Mouse (Mus musculus): ENCODE measurements around the gene Fam136a. TPM values are rescaled to one million over a fixed set of nuclear protein-coding genes. Genes with fewer than 3 reads are reported as not detected.
"Not testable (repeated sequence)": the region's sequence is repeated elsewhere in the genome, so short reads cannot be mapped to it uniquely, and the experiment has no call there.

Fam136a gene
- 10 to 100 TPM; 25.2 to 29.7 TPM for total RNA-seq (2021)

DNA sequence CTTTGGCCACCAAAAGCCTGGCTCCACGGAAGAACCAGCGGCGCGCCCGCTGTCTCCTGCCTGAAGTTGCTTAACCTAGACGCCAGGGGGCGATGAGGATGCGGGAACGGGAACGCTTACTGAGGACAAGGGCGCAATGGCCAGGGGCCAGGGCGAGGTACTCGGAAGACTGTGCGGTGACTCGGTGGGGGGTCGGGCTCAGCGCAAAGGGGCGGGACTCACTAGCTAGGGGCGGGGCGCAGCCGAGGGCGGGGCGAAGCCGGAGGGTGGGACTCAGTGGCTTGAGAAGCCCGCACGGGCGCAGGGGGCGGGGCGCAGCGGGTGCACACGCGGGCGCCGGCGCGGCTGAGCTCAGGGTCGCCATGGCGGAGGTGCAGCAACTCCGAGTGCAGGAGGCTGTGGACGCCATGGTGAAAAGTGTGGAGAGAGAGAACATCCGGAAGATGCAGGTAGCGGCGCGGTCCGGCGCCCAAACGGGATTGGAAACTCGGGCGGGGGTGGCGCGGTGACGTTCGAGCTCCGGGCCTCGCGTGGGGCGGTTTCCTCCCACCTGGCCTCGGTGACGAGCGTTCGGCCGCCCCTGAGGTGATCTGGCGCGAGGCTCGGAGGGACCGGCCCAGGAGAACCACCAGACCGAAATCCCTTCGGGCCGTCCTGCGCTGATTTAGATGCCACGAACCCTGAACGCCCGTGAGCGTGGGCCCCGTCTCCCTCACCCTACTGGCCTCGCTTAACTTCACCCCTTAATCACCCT lies at the start of gene Fam136a:
Fam136a (plus strand) TSS at position 276 of the 754 bp plus-strand sequence.
- DNase-seq (ENCODE audit: low spot score), result peak; percentile 86
- intact Hi-C loops (cut with DNase I), result loop anchor here (2.0 to 10.0 kb wide), 4 partner anchors 37 to 431 kb away; partner anchors contain the start of gene Add2

DNA sequence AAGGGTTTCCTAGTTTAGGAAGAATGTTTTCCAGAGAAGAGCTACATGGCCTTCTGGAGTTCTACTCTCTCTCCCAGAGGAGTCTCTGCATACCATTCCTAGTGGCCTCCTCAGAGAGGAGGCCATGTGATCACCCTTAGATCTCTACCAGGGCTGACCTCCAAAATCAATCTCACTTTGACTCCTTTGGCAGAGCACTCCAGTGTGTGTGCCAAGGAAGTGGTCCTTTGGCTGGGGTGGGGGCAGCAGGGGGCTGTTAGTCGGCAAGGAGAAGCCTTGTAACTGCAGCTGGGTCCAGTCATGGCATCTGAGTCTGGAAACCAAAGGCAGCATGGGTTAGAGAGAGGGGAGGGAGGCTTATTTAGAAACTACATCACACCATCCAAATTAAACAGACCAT lies 48.4 kb upstream of the Fam136a start:
- DNase-seq (ENCODE audit: low spot score), result no peak
- intact Hi-C loops (cut with DNase I), result no loop called here

DNA sequence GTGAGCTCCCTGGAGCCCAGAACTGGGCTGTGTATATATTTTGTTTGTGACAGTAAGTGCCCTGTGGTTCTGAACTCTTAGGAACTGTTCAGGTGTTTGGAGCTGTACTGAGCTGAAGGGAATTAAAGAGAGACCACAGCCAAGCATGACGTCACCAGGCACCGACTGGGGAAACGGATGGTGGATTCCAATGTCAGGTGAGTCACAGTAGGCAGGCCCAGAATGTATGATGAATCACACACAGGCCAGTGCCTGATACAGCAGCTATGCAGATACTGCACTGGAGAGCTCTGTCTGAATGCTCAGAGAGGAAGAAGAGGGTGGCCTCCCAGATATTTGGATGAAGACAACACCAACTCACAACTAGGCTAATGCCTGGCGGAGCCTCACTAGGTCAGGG lies 46.6 kb upstream of the Fam136a start:
- no peak for DNase-seq (ENCODE audit: low spot score)
- intact Hi-C loops (cut with DNase I), result no loop called here

DNA sequence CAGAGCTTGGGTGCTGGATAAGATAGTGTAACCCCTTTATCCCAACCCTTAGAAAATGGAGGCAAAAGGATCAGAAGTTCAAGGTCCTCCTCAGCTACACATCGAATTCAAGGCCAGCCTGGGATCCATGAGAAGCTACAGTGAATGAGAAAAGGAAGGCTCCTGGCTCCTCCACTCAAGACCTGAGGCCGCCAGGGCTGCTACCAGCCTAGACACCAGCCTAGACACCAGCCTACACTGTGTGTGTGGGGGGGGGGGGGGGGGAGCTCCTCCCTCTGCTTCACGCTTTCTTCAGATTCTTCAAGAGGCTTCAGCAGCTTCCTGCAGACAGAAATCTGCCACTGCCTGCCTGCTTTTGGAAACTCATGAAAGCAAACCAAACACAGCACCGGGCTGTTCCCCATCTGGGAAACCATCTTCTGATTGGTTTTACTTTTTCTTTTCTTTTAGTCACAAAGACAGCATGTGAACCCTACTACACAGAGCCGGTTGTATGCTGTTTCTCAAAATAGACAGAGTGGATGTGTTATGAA lies 43.3 kb upstream of the Fam136a start:
- intact Hi-C loops (cut with DNase I), result no loop called here
- DNase-seq (ENCODE audit: low spot score), result no peak

DNA sequence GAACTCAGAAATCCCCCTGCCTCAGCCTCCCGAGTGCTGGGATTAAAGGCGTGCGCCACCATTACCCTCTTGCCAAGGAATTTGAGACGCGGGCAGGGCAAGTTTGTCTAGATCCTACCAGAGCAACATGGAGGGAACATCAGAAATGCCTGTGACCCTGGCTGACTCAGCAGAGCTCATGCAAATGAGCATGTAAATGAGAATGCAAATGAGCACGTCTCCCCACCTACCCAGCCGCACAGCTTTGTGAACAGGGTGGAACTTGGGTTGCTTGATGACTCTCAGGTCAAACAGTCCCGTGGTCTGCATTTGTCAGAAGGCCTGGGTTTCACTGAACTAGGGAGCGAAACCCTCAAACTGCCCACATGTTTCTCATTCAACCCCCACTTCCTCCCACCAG lies 42.5 kb upstream of the Fam136a start:
- intact Hi-C loops (cut with DNase I), result no loop called here
- no peak for DNase-seq (ENCODE audit: low spot score)

DNA sequence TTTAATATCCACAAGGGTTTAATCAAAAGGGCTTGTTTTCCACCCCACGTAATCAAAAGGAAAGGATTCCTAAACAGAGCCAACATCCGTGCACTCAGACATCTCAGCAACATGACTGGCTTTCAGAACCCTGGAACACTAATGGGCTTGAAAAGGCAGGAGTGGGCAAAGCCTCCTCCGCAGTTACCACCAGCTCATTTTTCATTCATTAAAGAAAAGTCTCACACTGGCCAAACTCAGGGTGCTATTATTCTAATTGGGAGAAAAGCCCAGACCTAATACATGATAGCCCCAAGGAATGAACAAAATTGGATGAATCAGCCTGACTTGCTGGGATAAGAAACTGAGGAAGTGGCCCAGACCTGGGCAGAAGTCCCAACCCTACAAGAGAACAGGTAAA lies 41.0 kb upstream of the Fam136a start:
- intact Hi-C loops (cut with DNase I), result no loop called here
- DNase-seq (ENCODE audit: low spot score), result no peak

DNA sequence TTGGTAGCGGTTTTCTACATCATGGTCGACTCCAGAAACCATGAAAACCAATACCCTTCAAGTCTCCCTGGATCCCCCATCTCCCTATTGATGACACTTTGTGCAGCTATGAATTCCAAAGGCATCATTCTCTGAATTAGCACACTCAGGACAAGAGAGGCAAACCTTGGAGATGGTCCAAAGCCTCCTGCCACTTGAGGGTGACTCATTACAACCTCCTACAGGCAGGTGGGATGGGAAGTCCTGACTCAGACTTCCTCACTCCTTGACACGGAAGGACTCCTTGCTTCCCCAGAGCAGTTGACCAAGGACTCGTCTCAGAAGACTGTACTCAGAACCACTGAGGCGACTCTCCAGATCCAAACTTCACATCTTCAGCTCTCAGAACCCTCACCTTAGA lies 39.8 kb upstream of the Fam136a start:
- no peak for DNase-seq (ENCODE audit: low spot score)
- intact Hi-C loops (cut with DNase I), result no loop called here

DNA sequence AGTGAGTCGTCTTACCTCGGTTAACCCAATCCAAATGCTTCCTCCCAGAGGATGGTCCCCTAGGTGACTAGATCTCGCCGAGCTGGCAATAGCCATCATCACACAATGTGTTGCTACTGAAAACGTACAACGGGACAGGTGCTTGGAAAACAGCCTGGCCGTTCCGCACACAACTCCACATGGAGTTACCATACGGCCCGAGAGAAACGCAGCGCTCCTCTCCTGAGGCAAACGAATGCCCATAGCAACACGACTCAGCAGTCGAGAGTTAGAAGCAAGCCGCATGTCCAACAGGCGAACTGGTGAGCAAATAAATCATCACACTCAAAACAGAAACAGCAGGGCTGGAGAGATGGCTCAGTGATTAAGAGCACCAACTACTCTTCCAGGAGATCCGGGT lies 38.6 kb upstream of the Fam136a start:
- no peak for DNase-seq (ENCODE audit: low spot score)
- intact Hi-C loops (cut with DNase I), result no loop called here

DNA sequence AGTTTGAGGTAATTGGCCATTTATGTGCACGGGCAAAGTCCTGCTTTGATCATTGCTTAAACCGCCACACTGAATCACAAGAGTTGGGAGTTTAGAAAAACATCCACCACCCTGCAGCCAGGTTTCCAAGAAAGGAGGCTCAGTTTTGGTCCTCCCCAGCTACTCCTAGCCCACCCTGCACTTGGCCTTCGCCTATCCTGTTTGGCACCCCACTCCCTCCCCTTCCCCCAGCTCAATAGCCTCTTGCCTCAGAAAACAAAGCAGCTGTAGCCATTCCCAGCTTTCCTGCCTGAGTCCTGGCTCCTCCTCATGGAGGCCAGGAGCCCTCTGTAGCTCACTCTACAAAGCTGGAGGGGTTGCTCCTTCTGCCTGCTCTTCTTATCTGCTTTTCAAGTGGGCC lies 37.1 kb upstream of the Fam136a start:
- intact Hi-C loops (cut with DNase I), result no loop called here
- DNase-seq (ENCODE audit: low spot score), result no peak

DNA sequence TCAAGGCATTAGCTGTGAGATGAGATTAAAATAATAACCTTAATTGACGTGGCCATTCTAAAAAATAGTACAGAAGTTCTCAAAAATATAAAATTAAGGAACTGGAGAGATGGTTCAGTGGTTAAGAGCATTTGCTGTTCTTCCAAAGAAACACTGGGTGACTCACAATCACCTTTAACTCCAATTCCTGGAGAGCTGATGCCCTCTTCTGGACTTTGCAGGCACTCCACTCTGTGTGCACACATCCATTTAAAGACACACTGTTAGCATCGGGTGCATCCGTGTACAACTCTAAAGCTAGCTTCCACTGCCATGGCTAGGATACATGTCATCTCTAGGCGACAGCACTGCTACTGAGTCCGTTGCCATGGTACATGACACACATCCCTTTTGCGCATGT lies 35.5 kb upstream of the Fam136a start:
- no peak for DNase-seq (ENCODE audit: low spot score)
- intact Hi-C loops (cut with DNase I), result no loop called here

DNA sequence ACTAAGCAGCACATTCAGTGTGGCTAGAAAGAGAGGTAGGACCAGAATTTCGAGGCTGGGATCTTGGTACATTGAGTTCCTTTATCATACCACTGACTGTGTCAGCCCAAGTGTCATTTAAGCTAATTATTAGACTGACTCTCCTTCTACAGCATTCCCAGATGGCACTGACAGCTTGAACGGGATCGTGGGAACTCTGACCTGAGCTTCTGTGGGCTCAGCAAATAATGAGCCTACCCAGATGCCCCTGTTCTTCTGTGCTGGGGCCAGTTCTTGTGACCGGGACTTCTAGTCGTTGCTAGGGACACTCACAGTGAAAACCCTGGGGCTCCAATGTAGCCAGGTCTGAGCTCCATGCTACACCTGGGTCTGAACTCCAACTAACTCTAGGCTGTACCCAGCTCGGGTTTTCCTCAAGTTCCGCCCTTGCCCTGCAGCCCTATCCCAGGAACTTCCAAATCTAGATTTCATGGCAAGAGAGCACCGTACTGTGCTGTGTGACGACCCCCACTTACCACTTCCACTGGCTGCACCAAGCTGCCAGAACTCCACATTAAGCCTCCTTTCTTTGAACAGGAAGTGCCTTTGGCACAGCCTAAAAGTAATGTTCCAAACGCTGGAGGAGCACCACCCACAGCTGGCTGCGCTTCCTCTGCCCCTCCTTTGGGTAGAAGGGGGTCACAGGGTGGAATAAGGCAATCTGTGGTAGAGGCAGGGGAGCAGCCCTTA lies 30.2 kb upstream of the Fam136a start:
- intact Hi-C loops (cut with DNase I), result no loop called here
- no peak for DNase-seq (ENCODE audit: low spot score)

DNA sequence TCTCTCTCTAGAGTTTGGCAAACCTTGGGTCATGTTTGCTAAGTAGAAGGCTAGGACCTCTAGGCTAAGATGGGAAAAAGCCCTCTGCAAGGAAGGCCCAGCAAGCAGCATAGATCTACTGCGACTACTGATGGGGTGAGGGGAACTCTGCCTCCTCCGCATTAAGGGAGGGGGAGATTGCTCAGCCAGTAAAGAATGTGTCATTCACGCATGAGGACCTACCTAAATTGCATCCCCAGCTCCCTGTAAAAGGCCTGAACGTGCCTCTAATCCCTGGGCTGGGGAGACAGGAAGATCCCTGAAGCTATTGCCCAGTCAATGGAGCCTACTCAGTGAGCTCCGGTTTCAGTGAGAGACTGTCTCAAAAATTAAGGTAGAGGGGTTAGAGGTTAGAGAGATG lies 29.6 kb upstream of the Fam136a start:
- intact Hi-C loops (cut with DNase I), result no loop called here
- DNase-seq (ENCODE audit: low spot score), result no peak

DNA sequence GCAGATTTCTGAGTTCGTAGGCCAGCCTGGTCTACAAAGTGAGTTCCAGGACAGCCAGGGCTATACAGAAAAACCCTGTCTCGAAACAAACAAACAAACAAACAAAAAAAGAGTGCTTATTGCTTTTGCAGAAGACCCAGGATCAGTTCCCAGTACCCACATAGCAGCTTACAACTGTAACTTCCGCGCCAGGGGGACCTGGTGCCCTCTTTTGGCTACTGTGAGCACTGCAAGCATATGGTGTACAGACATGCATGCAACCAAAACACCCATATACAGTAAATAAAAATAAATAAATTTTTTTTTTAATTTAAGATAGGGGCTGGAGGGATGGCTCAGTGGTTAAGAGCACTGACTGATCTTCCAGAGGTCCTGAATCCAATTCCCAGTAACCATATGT lies 29.1 kb upstream of the Fam136a start:
- DNase-seq (ENCODE audit: low spot score); intact Hi-C loops (cut with DNase I): not testable (repeated sequence)

DNA sequence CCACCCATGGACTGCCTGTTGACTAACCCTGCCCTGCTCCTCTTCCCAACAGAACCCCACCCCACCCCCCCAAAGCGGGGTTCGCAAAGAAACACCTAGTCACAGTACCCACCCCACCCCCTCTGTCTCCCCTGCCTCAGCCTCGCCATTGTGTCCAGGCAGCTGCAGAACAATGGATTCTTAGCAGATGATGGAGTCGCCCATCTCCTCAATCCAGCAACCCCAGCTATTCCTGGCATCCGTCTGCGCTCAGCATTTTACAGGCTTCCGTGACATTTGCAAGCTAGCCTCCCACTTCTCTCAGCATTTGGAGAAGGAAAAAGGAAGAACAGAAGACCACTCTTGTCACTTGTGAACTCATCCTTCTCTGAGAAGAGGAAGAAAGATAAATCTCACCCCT lies 21.8 kb upstream of the Fam136a start:
- intact Hi-C loops (cut with DNase I), result no loop called here

DNA sequence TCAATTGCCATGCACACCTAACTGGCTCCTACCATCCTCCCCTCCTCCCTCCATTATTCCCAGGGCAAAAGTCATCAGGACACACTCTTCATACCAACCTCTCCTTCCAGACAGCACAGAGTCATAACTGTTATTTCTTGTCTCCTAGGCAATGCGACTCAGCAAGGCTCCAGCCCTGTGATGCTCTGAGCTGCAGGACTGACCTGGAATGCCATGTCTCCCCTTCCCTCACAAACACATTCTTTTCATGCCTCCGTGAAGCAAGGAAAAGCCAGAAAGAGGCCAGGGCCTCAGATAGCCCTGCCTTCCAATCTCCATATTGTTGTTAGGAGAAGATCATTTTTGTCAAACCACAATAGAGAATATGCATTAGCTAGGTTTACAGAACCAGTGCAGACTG lies 19.4 kb upstream of the Fam136a start:
- intact Hi-C loops (cut with DNase I), result no loop called here
- no peak for DNase-seq (ENCODE audit: low spot score)

More for the DNA sequence above, 21.8 kb upstream of the Fam136a start:
- no peak for DNase-seq (ENCODE audit: low spot score)

DNA sequence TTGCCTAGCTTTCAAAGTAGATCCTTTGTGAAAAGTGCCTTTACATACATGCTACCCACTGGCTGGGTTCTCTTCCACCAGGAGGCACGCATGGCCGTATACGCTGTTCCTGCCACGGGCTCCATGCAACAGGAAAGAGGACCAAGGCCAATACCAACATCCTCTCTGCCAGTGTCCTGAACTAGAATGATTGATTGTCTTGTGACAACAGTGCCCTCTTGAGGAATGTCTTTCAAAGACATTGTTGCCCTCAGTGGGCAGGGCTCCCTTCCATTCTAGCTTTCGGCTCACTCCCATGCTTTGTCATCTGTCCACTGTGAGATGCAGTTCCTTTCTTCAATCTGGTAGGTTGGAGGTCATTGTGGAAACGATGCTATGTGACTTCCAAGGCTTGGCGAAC lies 16.2 kb upstream of the Fam136a start:
- DNase-seq (ENCODE audit: low spot score), result no peak
- intact Hi-C loops (cut with DNase I), result no loop called here

DNA sequence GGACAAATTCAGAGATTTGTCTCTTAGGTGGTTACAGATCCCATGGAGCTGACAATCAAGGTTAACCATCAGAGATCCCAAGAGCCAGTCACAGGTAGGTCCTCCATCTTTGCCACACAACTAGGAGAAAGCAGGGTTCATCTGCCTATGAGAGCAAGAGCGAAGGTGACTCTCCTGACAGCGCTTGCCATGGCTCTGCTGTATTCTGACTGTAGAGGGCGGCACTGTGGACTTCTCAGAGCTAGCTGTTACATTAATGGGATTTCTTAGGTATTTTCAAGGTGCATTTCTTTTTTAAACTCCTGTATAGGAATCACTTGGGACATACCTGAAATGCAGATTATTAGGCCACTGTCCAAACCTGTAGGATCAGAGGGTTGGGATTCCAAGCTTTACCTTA lies 10.5 kb upstream of the Fam136a start:
- DNase-seq (ENCODE audit: low spot score), result no peak
- intact Hi-C loops (cut with DNase I), result no loop called here

DNA sequence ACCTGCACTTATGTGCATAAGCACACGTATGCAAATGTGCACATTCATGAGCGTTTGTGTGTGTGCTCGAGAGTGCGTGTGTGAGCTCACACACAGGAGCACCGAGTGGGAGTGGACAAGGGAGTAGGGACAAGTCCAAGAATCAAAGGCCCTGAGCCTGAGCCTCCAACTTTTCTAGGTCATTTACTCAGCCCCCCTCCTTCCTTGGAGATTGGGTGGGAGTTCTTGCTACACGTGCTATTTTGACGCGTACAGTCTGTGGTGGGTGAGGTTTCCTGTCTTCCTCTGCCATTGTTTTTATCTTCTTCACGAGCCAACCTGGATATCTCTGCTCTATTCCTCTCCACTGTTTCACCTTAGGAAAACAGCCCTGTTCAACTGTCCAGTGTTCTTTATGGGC lies 8.5 kb upstream of the Fam136a start:
- no peak for DNase-seq (ENCODE audit: low spot score)
- intact Hi-C loops (cut with DNase I), result no loop called here

DNA sequence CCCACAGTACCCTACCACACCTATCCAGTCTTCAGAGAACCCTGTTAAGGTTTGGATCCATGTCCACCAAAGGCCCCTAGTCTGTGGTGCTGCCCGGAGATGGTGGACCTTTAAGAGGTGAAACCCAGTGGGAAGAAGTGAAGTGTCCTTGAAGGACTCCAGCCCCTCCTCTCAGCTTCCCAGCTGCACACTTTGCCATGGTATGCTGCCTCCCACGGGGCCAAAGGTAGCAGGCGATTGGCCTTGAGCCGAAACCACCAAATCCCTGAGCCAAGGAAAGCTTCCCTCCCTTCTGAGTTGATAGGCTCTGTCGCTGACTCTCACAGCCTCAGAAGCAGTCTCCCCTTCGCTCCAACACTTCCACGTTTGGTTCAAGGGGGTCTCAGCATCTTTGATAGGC lies 4.8 kb upstream of the Fam136a start:
- no peak for DNase-seq (ENCODE audit: low spot score)
- intact Hi-C loops (cut with DNase I), result loop anchor here (5.0 to 10.0 kb wide), 4 partner anchors 168 to 426 kb away; partner anchors contain the start of gene Add2

DNA sequence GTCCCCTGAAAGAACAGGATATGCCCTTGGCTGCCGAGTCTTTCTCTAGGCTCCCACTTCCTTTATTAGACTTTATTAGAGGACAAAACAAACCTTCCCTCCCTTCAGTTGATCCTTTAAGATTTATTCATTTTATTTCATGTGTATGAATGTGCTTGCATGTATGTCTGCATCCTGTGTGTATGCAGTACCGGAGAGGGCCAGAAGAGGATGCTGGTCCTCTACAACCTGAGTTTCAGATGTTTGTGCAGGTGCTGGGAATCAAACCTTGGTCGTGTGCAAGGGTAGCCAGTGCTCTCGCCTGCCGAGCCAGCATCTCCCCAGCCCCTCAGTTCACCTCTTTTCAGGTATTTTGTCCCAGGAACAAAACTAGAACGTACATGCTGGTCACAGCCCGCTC lies 4.1 kb upstream of the Fam136a start:
- DNase-seq (ENCODE audit: low spot score), result no peak
- intact Hi-C loops (cut with DNase I), result loop anchor here (5.0 to 10.0 kb wide), 4 partner anchors 169 to 427 kb away; partner anchors contain the start of gene Add2

Measured in heart, postnatal 25 days (tissue).